Mouse (Mus musculus) lung, postnatal 14 days (tissue): Measurements from ENCODE around the gene Tex35.

Source experiments
- DNase-seq: peaks from one replicate; pipeline ENCODE4 v3.0.0; 2021

The Tex35 gene

DNA sequence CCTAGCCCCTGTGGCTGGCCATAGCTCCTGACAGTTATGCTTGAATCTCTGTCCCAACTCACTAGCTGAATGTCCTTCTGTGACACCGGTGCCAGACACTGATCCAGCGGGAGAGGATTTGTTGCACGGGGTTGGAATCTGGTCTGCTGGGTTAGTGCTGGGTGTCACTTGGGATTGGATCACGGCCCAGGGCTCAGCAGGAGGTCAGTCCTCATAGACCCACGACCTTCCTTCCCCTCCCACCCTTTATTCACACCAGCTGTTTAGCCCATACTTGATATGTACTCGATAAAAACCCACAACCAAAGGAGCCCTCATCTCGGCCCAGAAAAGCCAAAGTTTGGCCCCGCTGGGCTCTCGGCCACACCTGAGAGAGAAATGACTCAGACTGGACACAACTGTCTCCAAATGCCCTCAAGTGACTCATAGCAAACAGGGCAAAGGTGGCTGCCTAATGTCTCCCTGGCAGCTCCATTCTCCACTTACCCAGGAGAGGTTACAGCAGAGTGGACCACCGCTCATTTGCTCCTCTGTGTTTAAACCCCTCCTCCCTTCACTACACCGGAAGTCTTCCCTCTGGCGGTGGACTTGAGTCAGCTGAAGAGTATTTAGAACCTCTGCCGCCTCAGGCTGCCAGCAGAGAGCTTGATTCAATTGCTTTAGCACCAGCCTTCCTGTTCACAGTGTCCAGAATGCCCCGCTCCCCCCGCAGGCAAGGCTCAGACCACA is 27.2 kb downstream of the Tex35 start:
- peak; percentile 20 for DNase-seq

- no peak for DNase-seq
Observed at GRCm38 (mm10) chr1:157080071-157080470, 28.4 kb downstream of the Tex35 start.

DNA sequence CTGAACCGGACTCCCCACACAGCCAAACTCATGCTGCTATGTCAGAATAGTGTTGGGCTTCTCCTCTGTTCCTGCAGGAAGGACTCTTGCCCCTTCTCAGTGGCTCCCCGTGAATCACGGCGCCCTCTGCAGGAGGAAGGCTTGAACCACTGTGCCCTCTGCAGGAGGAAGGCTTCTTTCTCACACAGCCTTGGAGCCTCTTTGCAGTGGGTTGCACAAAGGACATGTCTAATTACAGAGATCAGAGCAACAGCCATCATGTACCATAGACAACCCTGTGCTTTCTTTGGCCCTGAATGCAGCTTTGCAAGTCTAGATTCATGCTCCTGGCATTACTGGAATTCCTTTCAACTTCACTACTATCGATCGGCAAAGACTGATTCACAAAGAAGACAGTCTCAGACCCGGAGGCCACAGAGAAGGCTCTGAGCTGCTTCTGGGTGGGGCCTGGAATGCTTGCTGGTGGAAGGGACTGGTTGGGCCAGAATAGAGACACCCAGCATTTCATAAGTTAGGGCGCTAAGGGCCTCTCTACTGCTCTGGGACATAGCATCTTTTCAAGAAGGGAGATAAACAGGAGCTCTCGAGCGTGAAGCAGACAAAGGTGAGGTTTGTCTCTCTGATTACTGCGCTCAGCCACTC is 29.0 kb downstream of the Tex35 start:
- DNase-seq: peak; percentile 57

DNA sequence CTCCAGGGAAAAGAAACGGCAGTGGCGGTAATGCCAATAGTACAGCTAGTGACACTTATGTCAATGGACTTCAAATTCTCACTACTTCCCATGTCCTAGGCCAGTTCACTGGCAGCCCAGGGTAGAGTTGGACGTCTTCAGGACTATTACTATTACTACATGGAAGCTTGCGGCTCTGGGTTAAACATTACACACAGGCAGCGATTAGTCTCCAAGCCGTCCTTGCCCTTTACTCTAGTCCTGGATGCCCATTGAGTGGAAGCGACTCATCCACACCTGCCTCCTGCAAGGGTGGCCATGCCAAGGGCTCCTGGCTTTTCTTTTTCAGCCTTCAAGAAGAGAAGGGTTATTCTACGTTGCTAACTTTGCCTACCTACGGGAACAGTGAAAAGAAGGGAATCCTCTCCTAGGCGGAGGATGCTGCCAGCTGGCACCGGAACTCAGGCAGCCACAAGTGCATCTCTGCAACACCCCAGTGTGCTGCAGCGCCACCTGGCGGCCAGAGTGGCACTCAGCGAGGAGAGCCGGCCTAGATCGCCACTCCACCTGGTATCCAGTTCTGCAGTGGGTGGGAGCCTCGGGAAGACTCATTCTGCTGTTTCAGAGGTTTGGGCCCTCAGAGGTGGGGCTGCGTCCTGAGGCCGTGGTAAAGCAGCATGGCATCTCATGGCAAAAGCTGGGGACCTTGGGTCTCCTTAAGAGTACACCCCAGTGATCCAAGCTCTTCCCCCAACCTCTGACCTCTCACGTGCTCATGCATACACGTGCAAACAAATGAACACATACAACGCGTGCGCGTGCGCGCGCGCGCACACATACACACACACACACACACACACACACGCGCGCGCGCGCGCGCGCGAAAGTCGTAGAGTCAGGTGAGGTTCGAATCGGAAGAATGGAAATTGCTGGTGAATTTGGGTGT is 31.4 kb downstream of the Tex35 start:
- DNase-seq: peak; percentile 94

DNA sequence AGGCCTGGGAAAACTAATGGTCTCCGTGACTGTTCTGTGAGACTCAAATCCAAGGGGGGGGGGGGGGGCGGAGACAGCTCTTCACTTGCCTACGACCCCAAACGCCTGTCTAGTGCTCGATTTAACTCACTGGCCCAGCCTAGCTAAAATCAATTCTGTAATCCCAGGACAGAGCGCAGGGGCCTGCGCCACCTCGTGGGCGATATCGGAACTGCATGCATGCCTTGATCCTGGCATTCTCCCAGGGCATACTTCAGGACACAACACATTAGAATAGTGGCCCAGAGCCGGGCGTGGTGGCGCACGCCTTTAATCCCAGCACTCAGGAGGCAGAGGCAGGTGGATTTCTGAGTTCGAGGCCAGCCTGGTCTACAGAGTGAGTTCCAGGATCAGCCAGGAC is 32.2 kb downstream of the Tex35 start:
- peak; percentile 90 for DNase-seq

DNA sequence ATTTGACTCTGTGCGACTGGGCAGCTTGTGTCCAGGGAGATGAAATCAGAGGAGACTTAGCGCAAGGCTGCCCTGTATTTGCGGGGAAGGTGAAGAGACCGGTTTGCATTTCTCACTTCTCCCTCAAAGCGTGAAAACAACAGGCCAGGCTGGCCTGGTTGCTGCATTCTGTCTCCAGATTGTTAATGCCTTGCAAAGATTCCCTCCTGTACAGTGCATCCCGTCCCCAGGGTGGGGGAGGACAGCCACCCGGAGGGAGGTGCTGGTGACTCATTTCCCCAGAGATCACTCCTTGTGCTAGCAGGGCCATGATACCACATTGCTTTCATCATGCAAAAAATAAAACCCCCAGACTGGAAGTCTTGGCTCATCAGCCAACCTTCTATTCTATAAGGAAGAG is 33.5 kb downstream of the Tex35 start:
- peak; percentile 20 for DNase-seq

DNA sequence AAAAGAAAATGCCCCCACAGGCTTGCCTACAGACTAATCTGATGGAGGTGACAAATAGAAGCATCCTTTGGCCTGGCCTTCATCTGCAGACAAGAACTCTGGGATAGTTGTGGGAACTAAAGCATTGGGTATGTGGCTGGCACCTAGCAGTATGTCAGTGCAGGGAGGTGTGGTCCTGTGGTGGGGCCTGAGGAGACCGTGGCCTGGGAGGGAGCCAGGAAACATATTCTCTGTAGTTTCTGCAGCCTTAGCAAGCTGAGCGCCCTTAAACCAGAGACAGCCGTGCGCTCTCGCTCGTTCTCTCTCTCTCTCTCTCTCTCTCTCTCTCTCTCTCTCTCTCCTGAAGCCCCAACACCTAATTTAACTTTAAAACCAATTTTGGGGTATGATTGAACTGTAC is 34.1 kb downstream of the Tex35 start:
- DNase-seq: no peak

GRCm38 (mm10) chr1:157073592-157073991 is 34.9 kb downstream of the Tex35 start:
- no peak for DNase-seq

DNA sequence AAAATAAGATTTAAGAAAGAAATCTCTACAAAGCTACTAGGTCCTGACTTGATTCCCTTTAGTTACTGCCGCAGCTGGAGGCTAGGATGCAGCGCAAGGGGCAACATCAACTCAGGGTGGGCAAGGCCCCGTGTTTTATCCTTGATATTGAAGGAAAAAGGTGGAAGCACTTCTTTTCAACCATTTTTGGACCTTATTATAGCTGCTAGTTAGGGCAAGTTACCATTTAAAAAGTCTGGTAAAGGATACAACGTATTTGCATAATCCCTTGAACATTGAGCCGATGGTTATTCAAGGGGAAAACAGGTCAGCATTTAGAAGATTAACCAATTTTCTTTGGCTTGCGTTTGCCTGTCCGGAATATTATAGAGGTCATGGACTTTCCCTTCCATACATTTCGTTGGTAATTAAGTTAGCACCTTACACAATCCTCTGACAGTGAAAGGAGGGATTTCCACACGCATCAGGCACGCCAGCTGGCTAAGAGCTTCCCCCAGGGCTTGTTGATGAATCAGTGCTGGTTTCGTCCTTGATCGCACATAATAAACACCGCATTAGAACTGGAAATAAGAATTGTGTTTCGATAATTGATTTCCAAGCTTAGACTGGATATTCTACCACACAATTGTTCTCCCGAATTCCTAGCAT is 39.2 kb downstream of the Tex35 start:
- no peak for DNase-seq

DNA sequence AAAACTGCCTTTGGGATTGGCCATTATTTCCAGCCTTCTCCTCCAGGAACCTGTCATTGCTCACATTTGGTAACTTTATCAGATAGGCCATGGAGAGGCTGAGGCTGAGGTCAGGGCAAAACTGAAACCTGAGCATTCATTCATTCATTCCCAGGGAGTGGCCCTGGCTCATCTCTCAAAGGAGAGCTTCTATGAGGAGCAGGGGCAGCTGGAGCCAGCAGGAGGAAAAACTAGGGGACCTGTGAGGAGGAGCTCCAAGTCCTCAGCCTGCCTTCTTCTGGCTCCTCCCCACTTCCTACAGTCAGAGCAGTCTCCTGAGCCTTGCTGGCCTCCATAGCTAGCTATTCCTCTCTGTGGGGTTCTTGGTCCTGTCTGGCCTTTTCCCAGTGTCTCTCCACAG is 40.2 kb downstream of the Tex35 start:
- DNase-seq: no peak

- no peak for DNase-seq
Observed at GRCm38 (mm10) chr1:157065819-157066730, 42.4 kb downstream of the Tex35 start.

- DNase-seq: no peak
Observed at GRCm38 (mm10) chr1:157063318-157064115, 45.0 kb downstream of the Tex35 start.

GRCm38 (mm10) chr1:157062445-157062825 is 46.0 kb downstream of the Tex35 start:
- DNase-seq: no peak

- no peak for DNase-seq
Observed at GRCm38 (mm10) chr1:157061800-157062444, 46.6 kb downstream of the Tex35 start.

DNA sequence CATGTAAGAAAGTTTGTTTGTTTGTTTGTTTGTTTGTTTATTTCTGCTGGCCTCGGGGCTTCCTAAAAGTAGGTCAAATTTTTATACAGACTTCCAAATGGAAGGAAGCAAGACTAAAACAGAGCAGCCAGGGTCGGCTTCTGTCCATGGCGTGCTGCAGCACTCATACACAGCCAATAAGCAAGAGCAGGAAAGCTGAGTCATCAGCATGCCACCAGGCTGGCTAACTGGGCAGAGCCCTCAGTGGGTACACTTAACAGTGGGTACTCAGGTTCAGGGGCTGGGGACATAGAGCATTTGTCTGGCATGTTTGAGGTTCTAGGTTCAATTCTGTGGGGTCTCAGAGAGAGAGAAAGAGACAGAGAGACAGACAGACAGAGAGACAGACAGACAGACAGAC is 47.3 kb downstream of the Tex35 start:
- DNase-seq: no peak

GRCm38 (mm10) chr1:157060441-157061135 is 47.9 kb downstream of the Tex35 start:
- no peak for DNase-seq

- no peak for DNase-seq
Observed at GRCm38 (mm10) chr1:157055901-157056300, 52.6 kb downstream of the Tex35 start.

- DNase-seq: no peak
Observed at GRCm38 (mm10) chr1:157055288-157055831, 53.1 kb downstream of the Tex35 start.

- DNase-seq: no peak
Observed at GRCm38 (mm10) chr1:157054659-157055058, 53.8 kb downstream of the Tex35 start.

DNA sequence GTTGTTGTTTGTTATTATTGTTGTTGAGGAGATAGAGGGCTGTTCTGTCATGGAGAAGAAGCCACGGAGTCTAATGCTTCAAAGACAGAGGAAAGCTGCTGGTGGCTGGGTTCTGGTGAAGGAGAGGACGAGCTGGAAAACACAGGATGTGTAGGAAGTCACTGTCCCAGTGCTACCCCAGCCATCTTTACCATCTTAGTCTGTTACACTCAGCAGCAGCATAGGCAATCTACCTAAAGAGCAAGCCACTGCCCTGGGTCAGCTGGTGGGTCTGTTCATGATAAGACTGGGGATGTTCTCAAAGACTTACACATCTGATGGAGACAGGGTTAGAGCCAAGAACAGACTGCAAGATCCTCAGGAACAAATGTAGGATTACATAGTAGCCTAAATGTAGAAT is 58.6 kb downstream of the Tex35 start:
- DNase-seq: no peak
